Mouse (Mus musculus) heart, postnatal 0 days (tissue): ENCODE measurements at regions not wholly inside any gene's neighbourhood (a gene's known extent, or its start where the extent isn't known, plus 50 kb on each side); places are given as distances from the start of the nearest gene placed in this dataset.

Experiments used
- ATAC-seq: fragments of 200-750 bp; cut with Nextera tagmentation; 2 replicates; pipeline ENCODE4 v1.8.0; 2017; ENCODE audit warnings: low read depth, moderate number of reproducible peaks, moderate library complexity; ENCODE audit not compliant: insufficient read depth
- DNase-seq: peaks from one replicate; pipeline ENCODE4 v3.0.0-alpha.2; 2016; ENCODE audit warnings: low spot score
- H3K27ac ChIP-seq: fragments of 300-500 bp; sonication (generic); 2 replicates; pipeline ENCODE4 v1.5.1; 2014; ENCODE audit warnings: low read depth, mild to moderate bottlenecking
- H3K27me3 ChIP-seq: fragments of 300-500 bp; sonication (generic); 2 replicates; pipeline ENCODE4 v1.6.1; 2014; ENCODE audit warnings: low read length, mixed read lengths; ENCODE audit not compliant: control insufficient read depth, insufficient read depth
- H3K36me3 ChIP-seq: fragments of 300-500 bp; sonication (generic); replicated peaks from 2 replicates; pipeline ENCODE4 v1.6.1; 2014; ENCODE audit warnings: low read length, mixed read lengths; ENCODE audit not compliant: control insufficient read depth, insufficient read depth
- H3K4me1 ChIP-seq: fragments of 300-500 bp; sonication (generic); 2 replicates; pipeline ENCODE4 v1.6.1; 2014; ENCODE audit warnings: antibody characterized with exemption; ENCODE audit not compliant: control insufficient read depth, insufficient read depth
- H3K4me2 ChIP-seq: fragments of 300-500 bp; sonication (generic); 2 replicates; pipeline ENCODE4 v1.6.1; 2014; ENCODE audit warnings: low read depth, mild to moderate bottlenecking, low read length, moderate library complexity
- H3K4me3 ChIP-seq: fragments of 300-500 bp; sonication (generic); 2 replicates; pipeline ENCODE4 v1.5.1; 2014; ENCODE audit warnings: low read depth, low read length
- H3K9ac ChIP-seq: fragments of 300-500 bp; sonication (generic); replicated peaks from 2 replicates; pipeline ENCODE4 v1.6.1; 2014; ENCODE audit warnings: low read depth, low read length, mixed read lengths
- H3K9me3 ChIP-seq: fragments of 300-500 bp; sonication (generic); replicated peaks from 2 replicates; pipeline ENCODE4 v1.6.1; 2016; ENCODE audit warnings: low read length; ENCODE audit not compliant: control insufficient read depth
- CTCF ChIP-seq: IDR thresholded peaks from 2 replicates; pipeline ENCODE4 v1.5.1; 2016; ENCODE audit warnings: antibody characterized with exemption, control low read depth, low read depth
- EP300 ChIP-seq: IDR thresholded peaks from 2 replicates; pipeline ENCODE4 v1.6.1; 2016; ENCODE audit warnings: antibody characterized with exemption, low read depth
- WGBS: fragments of 180-500 bp; shearing (Covaris S2); extraction: QIAGEN DNeasy Blood & Tissue Kit; methylation state at CpG from one replicate; pipeline ENCODE4 v1.1.7; 2014; 5-methylcytosine and 5-hydroxymethylcytosine counted together

- no peaks in the 10 kb centered on the region for H3K4me1 ChIP-seq
- H3K4me2 ChIP-seq, result no peak overlapping the region
- no peaks in the 10 kb centered on the region for H3K9me3 ChIP-seq
- WGBS, result 48% methylated on average over 11 of the region's 11 CpGs
- no peak overlapping the region for H3K4me3 ChIP-seq
- H3K36me3 ChIP-seq, result no peaks in the 10 kb centered on the region
- no peak for TF ChIP-seq EP300
- no peak for TF ChIP-seq CTCF
- H3K27ac ChIP-seq, result no peak overlapping the region
- ATAC-seq (no peak), DNase-seq (no peak)
- no peaks in the 10 kb centered on the region for H3K27me3 ChIP-seq
- no peak overlapping the region for H3K9ac ChIP-seq
These were observed 121.1 kb upstream of the Ppp1r26 start for GRCm38 (mm10) chr2:28325502-28325901.

- Histone ChIP-seq H3K4me3 (no peak overlapping the region), H3K4me1 (no peaks in the 10 kb centered on the region), H3K9me3 (no peaks in the 10 kb centered on the region), H3K27ac (no peak overlapping the region), H3K4me2 (no peak overlapping the region), H3K36me3 (no peaks in the 10 kb centered on the region), H3K27me3 (no peaks in the 10 kb centered on the region), H3K9ac (no peak overlapping the region)
- ATAC-seq (no peak), DNase-seq (no peak)
- WGBS, result 82% methylated on average over 6 of the region's 6 CpGs
- TF ChIP-seq CTCF (no peak), EP300 (no peak)
These were observed 120.5 kb upstream of the Ppp1r26 start for GRCm38 (mm10) chr2:28326056-28326455.

- no peak for ATAC-seq
- no peak overlapping the region for H3K27ac ChIP-seq
- no peak overlapping the region for H3K4me2 ChIP-seq
- no peaks in the 10 kb centered on the region for H3K27me3 ChIP-seq
- no peak overlapping the region for H3K4me3 ChIP-seq
- TF ChIP-seq CTCF (no peak), EP300 (no peak)
- no peaks in the 10 kb centered on the region for H3K36me3 ChIP-seq
- 84% methylated on average over 3 of the region's 3 CpGs for WGBS
- no peaks in the 10 kb centered on the region for H3K9me3 ChIP-seq
- no peak overlapping the region for H3K9ac ChIP-seq
- no peaks in the 10 kb centered on the region for H3K4me1 ChIP-seq
- no peak for DNase-seq
These were observed 119.9 kb upstream of the Ppp1r26 start for GRCm38 (mm10) chr2:28326682-28327081.

GRCm38 (mm10) chr2:28329130-28329529 lies 117.5 kb upstream of the Ppp1r26 start:
- Histone ChIP-seq H3K4me2 (no peak overlapping the region), H3K9ac (no peak overlapping the region), H3K36me3 (no peaks in the 10 kb centered on the region), H3K4me3 (no peak overlapping the region), H3K4me1 (no peaks in the 10 kb centered on the region), H3K9me3 (no peaks in the 10 kb centered on the region), H3K27ac (no peak overlapping the region), H3K27me3 (no peaks in the 10 kb centered on the region)
- 92% methylated on average over 5 of the region's 5 CpGs for WGBS
- DNase-seq, result no peak
- TF ChIP-seq EP300 (no peak), CTCF (no peak)
- no peak for ATAC-seq

GRCm38 (mm10) chr2:28335141-28335789 lies 111.3 kb upstream of the Ppp1r26 start:
- H3K27ac ChIP-seq, result no peak overlapping the region
- no peak overlapping the region for H3K9ac ChIP-seq
- H3K4me3 ChIP-seq, result no peak overlapping the region
- no peaks in the 10 kb centered on the region for H3K36me3 ChIP-seq
- H3K27me3 ChIP-seq, result no peaks in the 10 kb centered on the region
- no peak for ATAC-seq
- no peak for DNase-seq
- WGBS, result 51% methylated on average over 9 of the region's 9 CpGs
- no peak overlapping the region for H3K4me2 ChIP-seq
- H3K9me3 ChIP-seq, result no peaks in the 10 kb centered on the region
- no peak for TF ChIP-seq EP300
- TF ChIP-seq CTCF, result no peak
- no peaks in the 10 kb centered on the region for H3K4me1 ChIP-seq

- Histone ChIP-seq H3K9ac (no peak overlapping the region), H3K36me3 (no peaks in the 10 kb centered on the region), H3K27ac (no peak overlapping the region), H3K9me3 (no peaks in the 10 kb centered on the region), H3K4me1 (no peaks in the 10 kb centered on the region), H3K4me3 (no peak overlapping the region), H3K4me2 (no peak overlapping the region), H3K27me3 (no peaks in the 10 kb centered on the region)
- WGBS, result 60% methylated on average over 3 of the region's 3 CpGs
- no peak for TF ChIP-seq EP300
- no peak for TF ChIP-seq CTCF
- ATAC-seq (no peak), DNase-seq (no peak)
These were observed 110.8 kb upstream of the Ppp1r26 start for GRCm38 (mm10) chr2:28335810-28336209.
